Mouse (Mus musculus): Measurements from ENCODE around the gene Fam196a. TPM values are rescaled to one million over a fixed set of nuclear protein-coding genes. Genes with fewer than 3 reads are reported as not detected.

Fam196a gene
- 0.63 and 0.81 TPM in 2 replicates for polyA plus RNA-seq (2015; fragmentation: Nextera tagmentation; extraction: Ambion mirVana)

DNA sequence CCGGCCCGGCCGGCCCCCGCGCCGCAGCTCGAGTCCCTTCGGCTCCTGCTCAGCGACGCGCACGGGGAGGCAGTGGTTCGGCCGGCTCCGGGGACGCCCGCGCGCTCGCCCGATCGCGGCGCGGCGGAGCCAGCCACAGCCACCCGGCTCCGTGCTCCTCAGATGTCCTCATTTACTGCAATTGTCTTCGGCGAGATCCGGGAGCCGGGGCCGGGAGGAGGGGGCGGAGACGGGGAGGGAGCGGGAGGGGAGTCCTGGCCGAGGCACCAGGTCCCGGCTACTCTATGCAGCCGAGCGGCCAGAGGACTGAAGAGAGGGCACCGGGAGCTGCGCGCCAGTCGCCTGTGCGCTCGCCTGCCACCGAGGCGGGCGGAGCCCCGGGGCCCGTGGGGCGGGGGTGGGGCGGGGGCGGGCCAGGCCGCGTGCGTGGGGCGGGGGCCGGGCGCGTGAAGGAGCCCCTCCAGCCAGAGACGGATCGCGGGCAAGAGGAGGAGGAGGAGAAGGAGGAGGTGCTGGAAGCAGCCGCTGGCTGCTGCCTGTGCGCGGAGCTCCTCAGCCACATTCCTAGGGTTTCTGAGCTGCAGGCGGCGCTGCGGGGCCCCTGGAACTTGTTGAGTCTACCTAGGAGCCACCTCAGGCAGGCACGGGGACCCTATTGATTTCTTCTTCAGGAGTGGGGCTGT, at the start of gene Fam196a:
Fam196a (minus strand) TSS at position 504 of the 683 bp plus-strand sequence.

Measured in spleen, postnatal 0 days (tissue).